In the genomic region with DNA sequence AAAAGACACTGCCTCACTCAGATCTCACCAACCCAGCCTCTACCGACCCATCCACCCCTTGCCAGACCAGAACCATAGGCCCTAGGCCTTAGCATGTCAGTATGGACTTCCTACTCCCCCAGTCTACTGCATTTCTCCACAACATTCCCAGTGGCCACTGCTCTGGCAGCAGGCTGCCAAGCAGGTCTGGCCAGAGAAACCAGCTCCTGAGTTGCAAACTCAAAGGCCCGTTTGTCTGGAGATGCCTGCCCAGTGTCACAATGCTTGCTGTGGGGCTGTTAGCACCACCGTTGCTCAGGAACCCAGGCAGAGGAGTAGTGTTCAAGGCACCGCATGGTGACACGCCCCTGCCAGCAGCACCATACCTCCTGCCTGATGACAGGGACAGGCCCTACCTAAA, we compare ENCODE assay signal across 23 mouse cellular contexts. TPM values are rescaled to one million over a fixed set of nuclear protein-coding genes. Genes with fewer than 3 reads are reported as not detected.
A peak's percentile ranks its signal among the peaks of the same experiment; 100 is the strongest.
DNase-seq lines count a peak whose midpoint lies in the region; ATAC-seq and TF ChIP-seq lines count a peak whose summit lies in the region.
"Had no signal": no experiment of that assay in that cellular context is flagged by ENCODE, and none has a peak within 500 bp of the region (broad histone marks: within the 10 kb centered on the region; RNA-seq: fewer than 3 reads in every experiment).

No protein-coding gene starts in this region.

- 68% methylated on average over 5 of the region's 5 CpGs for WGBS in lung, embryonic 14.5 days
- WGBS in embryonic facial prominence, embryonic 10.5 days = 84% methylated on average over 5 of the region's 5 CpGs
- WGBS in lung, embryonic 16.5 days = 57% methylated on average over 5 of the region's 5 CpGs

- H3K4me2 ChIP-seq in lung, embryonic 14.5 days = no peak overlapping the region
- H3K4me2 ChIP-seq in lung, embryonic 16.5 days (ENCODE audit: low read depth, low read length) = no peak overlapping the region
- H3K4me2 ChIP-seq: heart, embryonic 13.5 days; hindbrain, embryonic 15.5 days; limb, embryonic 12.5 days; midbrain, embryonic 15.5 days had no signal

- H3K9me3 ChIP-seq in lung, embryonic 14.5 days (ENCODE audit: low read depth, low read length) = no peaks in the 10 kb centered on the region
- no peaks in the 10 kb centered on the region for H3K9me3 ChIP-seq in embryonic facial prominence, embryonic 10.5 days
- no peaks in the 10 kb centered on the region for H3K9me3 ChIP-seq in lung, embryonic 16.5 days (ENCODE audit: control insufficient read depth, low read length)
- H3K9me3 ChIP-seq: heart, embryonic 13.5 days; hindbrain, embryonic 15.5 days; limb, embryonic 12.5 days; midbrain, embryonic 15.5 days had no signal

- peaks cover 33% of the 10 kb centered on the region for H3K36me3 ChIP-seq in lung, embryonic 14.5 days (ENCODE audit: insufficient read depth)
- H3K36me3 ChIP-seq in embryonic facial prominence, embryonic 10.5 days (replicated peaks) = peaks cover 82% of the 10 kb centered on the region
- peaks cover 3% of the 10 kb centered on the region; the same call in 1 of the 2 replicates for H3K36me3 ChIP-seq in lung, embryonic 16.5 days (ENCODE audit: control insufficient read depth, insufficient read depth, low read length)

- no peak overlapping the region for H3K4me3 ChIP-seq in lung, embryonic 14.5 days (ENCODE audit: low read depth, low read length)
- no peak overlapping the region for H3K4me3 ChIP-seq in embryonic facial prominence, embryonic 10.5 days
- H3K4me3 ChIP-seq in lung, embryonic 16.5 days (ENCODE audit: low read length) = no peak overlapping the region
- H3K4me3 ChIP-seq: erythroblast, embryonic 14.5 days; heart, embryonic 13.5 days; hindbrain, embryonic 15.5 days; limb, embryonic 12.5 days; midbrain, embryonic 15.5 days had no signal

- H3K27me3 ChIP-seq in lung, embryonic 14.5 days (ENCODE audit: insufficient read depth, low read length) = no peaks in the 10 kb centered on the region
- no peaks in the 10 kb centered on the region for H3K27me3 ChIP-seq in embryonic facial prominence, embryonic 10.5 days (replicated peaks; ENCODE audit: low read depth, poor library complexity, severe bottlenecking)
- H3K27me3 ChIP-seq in lung, embryonic 16.5 days (ENCODE audit: control insufficient read depth, insufficient read depth, low read depth, low read length) = no peaks in the 10 kb centered on the region
- H3K27me3 ChIP-seq: heart, embryonic 13.5 days; hindbrain, embryonic 15.5 days; limb, embryonic 12.5 days; midbrain, embryonic 15.5 days had no signal

- no peak overlapping the region for H3K27ac ChIP-seq in lung, embryonic 14.5 days (ENCODE audit: low read depth)
- 0 out of 2 replicates have a peak overlapping the region, but pooled peaks have one; percentile 6 for H3K27ac ChIP-seq in embryonic facial prominence, embryonic 10.5 days (replicated peaks)
- peak overlapping the region; percentile 10; the same call in 1 of the 2 replicates for H3K27ac ChIP-seq in lung, embryonic 16.5 days (ENCODE audit: low read length)
- H3K27ac ChIP-seq: heart, embryonic 13.5 days; hindbrain, embryonic 15.5 days; limb, embryonic 12.5 days; liver, embryonic 14.5 days; midbrain, embryonic 15.5 days had no signal

- no peak for TF ChIP-seq CTCF in lung, embryonic 14.5 days (IDR thresholded peaks at IDR 0.05; ENCODE audit: low read depth)

- no peak for ATAC-seq in lung, embryonic 14.5 days (ENCODE audit: insufficient read depth)
- ATAC-seq in lung, embryonic 16.5 days (ENCODE audit: low read depth) = no peak
- ATAC-seq in erythroblast, adult 5-6 weeks (replicated peaks; ENCODE audit: low FRiP score, poor library complexity, severe bottlenecking) = no peak
- ATAC-seq: forebrain, embryonic 14.5 days; intestine, embryonic 16.5 days; midbrain, embryonic 15.5 days had no signal

- H3K4me1 ChIP-seq in lung, embryonic 14.5 days (ENCODE audit: insufficient read depth) = peaks cover 14% of the 10 kb centered on the region
- peaks cover 71% of the 10 kb centered on the region for H3K4me1 ChIP-seq in embryonic facial prominence, embryonic 10.5 days
- peaks cover 37% of the 10 kb centered on the region for H3K4me1 ChIP-seq in lung, embryonic 16.5 days (replicated peaks; ENCODE audit: control insufficient read depth, insufficient read depth, low read length)

- no peak overlapping the region for H3K9ac ChIP-seq in lung, embryonic 14.5 days
- no peak overlapping the region; the same call in 1 of the 2 replicates for H3K9ac ChIP-seq in lung, embryonic 16.5 days (ENCODE audit: low read length)
- H3K9ac ChIP-seq: heart, embryonic 13.5 days; hindbrain, embryonic 15.5 days; limb, embryonic 12.5 days; liver, embryonic 14.5 days; midbrain, embryonic 15.5 days had no signal

- DNase-seq in kidney, adult 18-20 months = peak; percentile 22
- DNase-seq in kidney, adult 8-10 months = no peak
- DNase-seq in lung, embryonic 14.5 days = peak; percentile 61
- no peak for DNase-seq in lung, postnatal 14 days
- DNase-seq in embryonic facial prominence, embryonic 10.5 days (ENCODE audit: low spot score) = no peak
- DNase-seq in testis, postnatal 14 days (ENCODE audit: low spot score) = no peak
- DNase-seq: adrenal gland, postnatal 25 days; cerebellum, adult 2 months; gastrocnemius, postnatal 10 days; heart, adult 11 months; kidney, postnatal 36 days; right cerebral cortex, postnatal 25 days; thymus, postnatal 4 days had no signal

RNA-seq across cellular contexts. Expression of a gene that starts 5.0 kb away (rescaled TPM):
- polyA plus RNA-seq in lung, embryonic 14.5 days (2014; fragmentation: Nextera tagmentation; extraction: Ambion mirVana) = 69.7 and 75.7 TPM in 2 replicates
- polyA plus RNA-seq in embryonic facial prominence, embryonic 10.5 days (2016; fragmentation: Nextera tagmentation; extraction: Ambion mirVana) = 88.2 and 95.5 TPM in 2 replicates
- 79.7 and 84.3 TPM in 2 replicates for polyA plus RNA-seq in lung, embryonic 16.5 days (2015; fragmentation: Nextera tagmentation; extraction: Ambion mirVana)
- not detected in 2 replicates for total RNA-seq in erythroblast, adult 5-6 weeks (2015; ENCODE audit: low replicate concordance)
- not detected in 2 replicates for total RNA-seq in erythroblast, adult 5-6 weeks (2017; ENCODE audit: low replicate concordance)

Comparison
In these comparisons a context has a peak if more than half of its experiments do, and no peak if none do; other contexts are left out.
1. DNase-seq: peak in kidney, adult 18-20 months (single experiment) and lung, embryonic 14.5 days (single experiment); none in kidney, adult 8-10 months (0 of 2), lung, postnatal 14 days (single experiment), embryonic facial prominence, embryonic 10.5 days (single experiment) and testis, postnatal 14 days (single experiment).